Mouse (Mus musculus) mouse trophoblast stem cell (cell line): Measurements from ENCODE around the gene Prdm16.

Source experiments
- in situ Hi-C, 2 experiments: fragments of 300-500 bp; cut with MseI, MboI; formaldehyde crosslinking; loops; 2 replicates in 1 of 2; 3 replicates in 1 of 2; pipeline ENCODE4 v1.15.1; 2025

Prdm16 gene

GRCm38 (mm10) chr4:154558041-154558440 lies 78.6 kb downstream of the Prdm16 start:
- in situ Hi-C loops, result no loop called here

- in situ Hi-C loops, result no loop called here
Measured at GRCm38 (mm10) chr4:154557168-154557567, 79.5 kb downstream of the Prdm16 start.

GRCm38 (mm10) chr4:154556418-154556817 lies 80.3 kb downstream of the Prdm16 start:
- in situ Hi-C loops, result no loop called here

GRCm38 (mm10) chr4:154549961-154550393 lies 86.7 kb downstream of the Prdm16 start:
- in situ Hi-C loops, result no loop called here

GRCm38 (mm10) chr4:154549497-154549896 lies 87.2 kb downstream of the Prdm16 start:
- in situ Hi-C loops, result no loop called here

GRCm38 (mm10) chr4:154547176-154547855 lies 89.4 kb downstream of the Prdm16 start:
- in situ Hi-C loops, result no loop called here

- in situ Hi-C loops, result no loop called here
Measured at GRCm38 (mm10) chr4:154545296-154545695, 91.4 kb downstream of the Prdm16 start.

- in situ Hi-C loops, result no loop called here
Measured at GRCm38 (mm10) chr4:154543921-154544320, 92.8 kb downstream of the Prdm16 start.

GRCm38 (mm10) chr4:154543128-154543527 lies 93.5 kb downstream of the Prdm16 start:
- in situ Hi-C loops, result no loop called here

- in situ Hi-C loops, result no loop called here
Measured at GRCm38 (mm10) chr4:154542568-154542967, 94.1 kb downstream of the Prdm16 start.

- in situ Hi-C loops, result no loop called here
Measured at GRCm38 (mm10) chr4:154541632-154542276, 94.9 kb downstream of the Prdm16 start.

GRCm38 (mm10) chr4:154540671-154541070 lies 96.0 kb downstream of the Prdm16 start:
- in situ Hi-C loops, result no loop called here

- in situ Hi-C loops, result no loop called here
Measured at GRCm38 (mm10) chr4:154539703-154540102, 97.0 kb downstream of the Prdm16 start.

GRCm38 (mm10) chr4:154538727-154539126 lies 97.9 kb downstream of the Prdm16 start:
- in situ Hi-C loops, result no loop called here

- in situ Hi-C loops, result no loop called here
Measured at GRCm38 (mm10) chr4:154536110-154536509, 100.6 kb downstream of the Prdm16 start.

GRCm38 (mm10) chr4:154531368-154531767 lies 105.3 kb downstream of the Prdm16 start:
- in situ Hi-C loops, result no loop called here

GRCm38 (mm10) chr4:154530336-154530735 lies 106.3 kb downstream of the Prdm16 start:
- in situ Hi-C loops, result no loop called here

GRCm38 (mm10) chr4:154527506-154527905 lies 109.2 kb downstream of the Prdm16 start:
- in situ Hi-C loops, result no loop called here

- in situ Hi-C loops, result no loop called here
Measured at GRCm38 (mm10) chr4:154526351-154526786, 110.3 kb downstream of the Prdm16 start.

GRCm38 (mm10) chr4:154523898-154524297 lies 112.8 kb downstream of the Prdm16 start:
- in situ Hi-C loops, result no loop called here

GRCm38 (mm10) chr4:154521881-154522676 lies 114.6 kb downstream of the Prdm16 start:
- in situ Hi-C loops, result no loop called here

- in situ Hi-C loops, result no loop called here
Measured at GRCm38 (mm10) chr4:154519470-154520037, 117.1 kb downstream of the Prdm16 start.
